Mouse (Mus musculus) heart, adult 8-10 months (tissue): Measurements from ENCODE around the gene 6030445D17Rik. TPM values are rescaled to one million over a fixed set of nuclear protein-coding genes. Genes with fewer than 3 reads are reported as not detected.

Experiments used
- DNase-seq: peaks from one replicate; pipeline ENCODE4 v3.0.0; 2022; ENCODE audit warnings: low spot score
- total RNA-seq, 4 experiments: library from RNA; stranded (reverse); gene quantifications; 2 replicates each; pipeline ENCODE4 v1.2.4; 2022

6030445D17Rik gene
- total RNA-seq, 4 experiments from 2014 or later = 0.24 to 0.60 (median 0.41) TPM; not detected in 1

DNA sequence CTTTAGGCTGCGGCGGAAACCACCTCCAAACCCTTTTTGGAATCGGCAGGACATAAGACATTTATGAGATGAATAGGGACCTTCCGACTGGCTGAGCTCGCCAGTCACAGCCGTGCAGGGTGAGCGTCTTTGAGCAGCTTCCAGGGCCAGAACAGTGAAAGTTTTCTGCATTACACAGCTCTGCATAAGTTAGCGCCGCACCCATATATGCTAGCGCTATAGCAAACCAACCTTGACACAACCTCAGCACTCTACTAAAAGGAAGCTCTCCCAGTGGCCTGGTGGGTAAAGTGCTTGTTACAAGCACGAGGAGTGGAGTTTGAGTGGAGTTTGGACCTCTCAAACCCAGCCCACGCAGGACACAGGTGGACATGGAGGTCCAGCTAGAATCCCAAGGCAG, 2.8 kb upstream of the 6030445D17Rik start:
- no peak for DNase-seq

DNA sequence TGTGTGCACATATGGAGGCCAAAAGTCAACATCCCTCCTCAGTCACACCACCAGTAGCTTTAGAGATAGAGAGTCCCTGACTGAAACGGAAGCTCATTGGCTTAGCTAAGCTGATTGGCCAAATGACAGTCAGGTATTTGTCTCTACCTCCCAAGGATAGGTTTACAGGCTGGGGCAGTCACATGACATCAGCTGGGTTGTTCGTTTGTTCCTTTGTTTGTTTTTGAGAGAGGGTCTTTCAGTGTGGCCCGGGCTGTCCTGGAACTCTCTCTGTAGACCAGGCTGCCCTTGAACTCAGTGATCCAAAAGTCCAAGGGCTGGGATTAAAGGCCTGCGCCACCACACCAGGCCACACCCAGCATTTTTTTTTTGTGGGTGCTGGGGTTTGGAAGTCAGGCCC, 844 bp upstream of the 6030445D17Rik start:
- no peak for DNase-seq

DNA sequence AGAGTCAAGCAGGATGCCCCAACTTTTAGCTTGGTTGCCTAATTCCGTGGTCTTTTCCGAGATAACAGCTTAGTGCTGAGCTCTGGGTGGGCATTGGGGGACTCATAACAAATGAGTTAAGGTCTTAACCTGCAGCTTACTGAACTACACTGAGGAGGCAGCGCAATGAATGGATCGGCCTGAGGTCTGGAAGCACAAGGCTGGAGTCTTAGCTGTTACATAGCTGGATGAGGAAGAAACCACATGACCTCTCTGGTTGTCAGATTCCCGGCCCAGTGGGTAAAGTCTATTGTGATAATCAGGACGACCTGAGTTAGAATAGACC, 327 bp upstream of the 6030445D17Rik start:
- DNase-seq = no peak

DNA sequence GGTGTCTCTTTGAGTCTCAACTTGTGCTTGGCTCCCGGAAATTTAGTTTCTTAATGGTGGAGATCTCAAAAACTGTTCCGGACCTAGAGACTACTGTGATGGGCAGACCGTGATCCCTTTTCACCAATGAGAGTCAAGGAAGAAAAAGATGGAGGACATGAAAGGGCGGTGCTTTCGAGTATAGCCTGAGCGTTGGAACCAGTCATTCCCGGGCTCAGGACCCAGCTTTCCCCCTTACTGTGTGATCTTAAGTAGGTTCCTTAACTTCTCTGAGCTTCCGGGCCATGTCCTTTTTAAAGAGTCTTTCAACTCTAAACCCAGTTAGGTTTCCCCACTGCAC, 759 bp downstream of the 6030445D17Rik start:
- DNase-seq = peak; percentile 61

DNA sequence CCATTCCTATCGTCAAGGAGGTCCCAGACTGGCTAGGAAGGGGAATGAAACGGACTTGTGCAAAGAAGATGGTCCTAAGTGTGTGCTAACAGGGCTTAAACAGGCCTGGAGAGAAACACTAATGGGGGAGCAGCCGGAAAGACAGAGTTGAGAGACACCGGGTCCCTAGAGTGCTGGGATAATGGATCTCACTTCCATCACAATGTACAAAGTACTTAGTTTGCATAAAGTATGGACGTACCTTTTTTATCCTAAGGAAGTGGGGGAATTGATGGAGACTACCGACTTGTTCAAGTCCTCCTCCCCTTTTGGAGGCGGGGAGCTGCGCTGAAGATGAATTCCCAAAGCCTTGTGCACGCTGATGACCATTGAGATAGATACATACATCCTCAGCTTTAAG, 1.4 kb downstream of the 6030445D17Rik start:
- DNase-seq = no peak

DNA sequence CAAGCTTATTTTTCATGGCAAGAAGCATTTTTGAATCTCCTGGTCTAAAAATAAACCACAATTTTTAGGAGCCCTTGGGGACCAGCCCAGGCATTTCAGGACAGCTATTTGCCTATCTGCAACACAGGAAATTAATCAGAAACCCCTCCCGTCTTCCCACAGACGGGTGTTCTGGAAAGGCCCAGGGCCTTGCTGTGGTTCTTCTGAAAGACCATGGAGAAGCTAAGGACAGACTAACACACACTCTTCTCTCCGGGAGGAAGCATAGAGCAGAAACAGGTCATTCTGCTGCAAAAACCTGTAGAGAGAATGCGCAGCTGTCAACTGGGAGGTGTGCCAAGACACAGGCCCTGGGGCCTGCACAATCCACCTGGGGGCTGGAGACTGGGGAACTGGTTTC, 4.2 kb downstream of the 6030445D17Rik start:
- peak; percentile 70 for DNase-seq

DNA sequence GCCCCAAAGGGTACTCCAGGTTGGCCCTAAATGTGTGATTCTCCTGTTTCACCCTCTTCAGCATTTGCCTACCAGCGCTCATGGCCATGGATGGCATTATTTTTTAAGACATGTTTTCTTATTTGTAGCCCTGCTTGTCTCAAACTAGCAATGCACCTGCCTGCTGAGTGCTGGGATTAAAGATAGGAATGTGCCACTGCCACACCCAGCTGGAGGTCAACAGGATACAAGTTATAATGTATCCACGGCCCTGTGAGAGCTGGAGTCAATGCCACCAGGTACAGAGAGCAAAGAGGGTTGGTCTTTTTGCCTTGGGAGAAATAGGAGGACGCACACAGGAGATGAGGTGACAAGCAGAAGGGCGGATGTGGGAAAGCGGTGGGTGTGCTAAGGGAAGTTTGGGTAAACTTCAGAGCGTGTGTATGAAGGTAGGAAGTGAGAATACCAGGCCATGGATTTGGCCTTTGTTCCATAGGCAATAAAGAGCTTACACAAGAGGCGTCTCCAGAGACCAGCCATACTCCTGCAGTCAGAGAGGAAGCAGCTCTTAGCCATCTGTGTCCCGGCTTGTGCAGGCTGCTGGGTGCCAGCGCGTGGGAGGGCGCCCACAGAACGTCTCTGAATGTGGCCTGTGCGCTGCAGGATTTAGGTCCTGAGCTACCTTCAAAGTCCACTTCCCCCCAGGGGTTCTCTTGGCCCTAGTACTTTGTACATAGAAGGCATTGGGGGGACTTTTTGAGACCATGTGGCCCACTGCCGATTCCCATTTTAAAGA, 6.7 kb downstream of the 6030445D17Rik start:
- no peak for DNase-seq

DNA sequence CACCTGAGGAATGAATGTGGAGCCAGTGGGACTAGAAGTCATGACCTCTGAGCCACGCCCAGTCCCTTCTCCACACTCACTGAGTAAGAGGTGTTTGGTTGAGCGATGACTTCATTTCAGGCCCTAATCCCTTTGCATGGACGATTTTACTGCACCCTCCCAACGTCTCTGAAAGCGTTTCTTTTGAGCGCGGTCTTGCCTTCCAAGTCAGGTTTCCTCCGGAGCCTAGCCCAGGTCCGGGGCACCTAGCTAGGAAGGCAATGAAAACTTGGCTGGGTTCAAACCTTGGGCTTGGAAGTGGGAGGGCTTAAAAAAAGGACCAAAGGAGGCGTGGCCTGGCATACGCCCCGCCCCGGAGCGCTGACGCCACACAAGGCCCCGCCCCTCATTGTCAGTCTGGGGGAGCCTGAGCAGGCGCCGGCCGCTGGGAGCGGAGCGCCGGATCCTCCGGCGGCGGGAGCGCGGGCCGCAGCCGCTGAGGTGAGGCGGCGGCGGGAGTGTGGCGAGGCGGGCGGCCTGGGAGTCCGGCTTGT, 7.4 kb downstream of the 6030445D17Rik start, which contains the start of gene Luzp1:
Gene Luzp1, plus strand, starts transcription at position 391 of the 533 bp plus-strand sequence.
- DNase-seq = peak; percentile 96

DNA sequence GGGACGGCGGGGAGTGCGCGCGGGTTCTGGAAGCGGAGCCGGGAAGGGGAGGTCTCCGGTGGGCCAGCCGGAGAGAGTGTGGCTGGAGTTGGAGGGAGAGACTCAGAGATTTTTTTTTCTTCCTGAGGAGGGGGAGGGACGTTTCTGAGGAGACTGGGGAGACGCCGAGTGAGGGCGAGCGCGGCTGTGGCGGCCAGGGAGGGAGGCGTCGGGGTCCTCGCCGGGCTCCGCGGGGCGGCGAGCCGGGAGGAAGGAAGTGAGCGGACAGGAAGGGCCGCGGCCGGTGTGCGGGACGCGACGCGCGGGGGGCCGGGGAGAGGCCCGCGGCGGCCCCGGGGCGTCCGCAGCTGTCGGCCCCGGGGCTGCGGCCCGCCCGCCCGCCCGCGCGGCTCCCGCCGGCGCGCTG, 7.9 kb downstream of the 6030445D17Rik start:
- no peak for DNase-seq

DNA sequence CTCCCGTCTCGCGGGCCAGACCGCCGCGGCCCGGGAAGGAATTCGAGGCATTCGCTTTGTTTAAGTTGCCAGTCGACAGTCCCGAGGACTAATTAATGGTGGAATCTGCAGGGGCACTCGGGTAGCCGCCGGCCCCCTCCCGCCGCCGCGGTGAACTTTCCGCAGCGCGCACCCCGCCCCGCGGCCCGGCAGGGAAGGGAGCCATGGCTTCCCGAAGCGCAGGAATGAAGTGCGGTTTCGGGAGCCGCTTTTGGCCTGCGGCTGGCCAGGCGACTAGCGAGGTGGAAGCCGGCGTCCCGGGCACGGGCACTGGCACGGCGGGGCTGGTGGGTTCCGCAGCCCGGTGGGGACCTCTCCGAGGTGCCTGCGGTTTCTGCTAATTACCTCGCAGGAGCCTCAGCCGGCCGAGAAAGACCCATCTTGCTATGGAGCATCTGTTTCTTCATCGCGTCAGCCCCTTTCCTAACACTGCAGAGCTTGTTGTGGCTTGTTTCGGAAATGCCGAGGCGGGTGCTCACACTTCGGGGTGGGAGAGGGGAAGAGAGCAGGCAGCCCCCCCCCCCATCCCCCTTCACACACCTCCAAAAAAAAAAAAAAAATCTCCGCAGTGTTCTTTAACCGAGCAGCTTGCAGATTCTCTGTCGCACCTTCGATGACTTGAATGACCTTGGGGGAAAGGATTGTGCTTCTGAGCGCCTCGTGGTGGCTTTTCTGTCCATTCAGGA, 8.5 kb downstream of the 6030445D17Rik start:
- DNase-seq = no peak

DNA sequence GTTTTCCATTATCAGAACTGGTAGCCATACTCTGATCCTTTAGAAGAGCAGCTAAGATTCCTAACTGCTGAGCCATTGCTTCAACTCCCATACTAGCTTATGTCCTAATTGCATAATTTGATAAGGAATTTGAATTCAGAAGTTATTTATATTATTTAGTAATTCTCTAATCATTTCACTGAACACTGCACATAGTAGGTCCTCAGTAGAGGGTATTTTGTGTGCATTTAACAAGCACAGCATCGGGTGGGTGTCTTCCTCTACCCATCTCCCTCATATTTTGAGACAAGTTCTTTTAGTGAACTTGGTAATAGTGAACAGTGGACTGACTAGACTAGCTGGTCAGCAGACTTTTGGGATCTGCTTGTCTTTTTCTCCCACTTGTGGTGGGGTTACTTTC, 14.6 kb downstream of the 6030445D17Rik start:
- DNase-seq = no peak

DNA sequence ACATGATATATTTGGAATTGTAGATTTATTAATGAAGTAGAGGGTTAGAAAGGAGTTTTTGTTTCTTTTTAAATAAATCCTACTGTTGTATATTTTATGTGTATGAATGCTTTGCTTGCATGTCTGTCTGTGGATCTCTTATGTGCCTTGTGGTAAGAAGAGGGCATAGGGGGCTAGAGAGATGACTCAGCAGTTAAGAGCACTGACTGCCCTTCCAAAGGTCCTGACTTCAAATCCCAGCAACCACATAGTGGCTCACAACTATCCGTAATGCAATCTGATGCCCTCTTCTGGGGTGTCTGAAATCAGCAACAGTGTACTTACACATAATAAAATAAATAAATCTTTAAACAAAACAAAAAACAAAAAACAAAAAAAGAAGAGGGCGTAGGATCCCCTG, 24.5 kb downstream of the 6030445D17Rik start:
- no peak for DNase-seq

DNA sequence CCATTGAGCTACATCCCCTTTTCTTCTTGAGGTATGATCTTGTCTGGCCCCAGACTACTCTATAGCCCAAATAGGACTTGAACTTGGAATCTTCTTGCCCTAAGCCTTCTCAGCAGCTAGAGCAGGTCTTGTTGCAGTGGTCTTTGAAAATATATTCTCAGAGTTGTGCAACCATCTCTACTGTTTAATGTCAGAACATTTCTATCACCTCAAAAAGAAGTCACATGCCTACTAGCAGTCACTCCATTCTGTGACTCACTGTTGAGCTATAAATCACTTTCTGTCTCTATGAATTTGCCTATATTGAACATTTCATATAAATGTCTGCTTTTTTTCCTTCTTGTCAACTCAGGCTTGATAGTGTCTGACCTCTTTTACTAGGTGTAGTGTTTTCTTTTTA, 33.9 kb downstream of the 6030445D17Rik start:
- no peak for DNase-seq

DNA sequence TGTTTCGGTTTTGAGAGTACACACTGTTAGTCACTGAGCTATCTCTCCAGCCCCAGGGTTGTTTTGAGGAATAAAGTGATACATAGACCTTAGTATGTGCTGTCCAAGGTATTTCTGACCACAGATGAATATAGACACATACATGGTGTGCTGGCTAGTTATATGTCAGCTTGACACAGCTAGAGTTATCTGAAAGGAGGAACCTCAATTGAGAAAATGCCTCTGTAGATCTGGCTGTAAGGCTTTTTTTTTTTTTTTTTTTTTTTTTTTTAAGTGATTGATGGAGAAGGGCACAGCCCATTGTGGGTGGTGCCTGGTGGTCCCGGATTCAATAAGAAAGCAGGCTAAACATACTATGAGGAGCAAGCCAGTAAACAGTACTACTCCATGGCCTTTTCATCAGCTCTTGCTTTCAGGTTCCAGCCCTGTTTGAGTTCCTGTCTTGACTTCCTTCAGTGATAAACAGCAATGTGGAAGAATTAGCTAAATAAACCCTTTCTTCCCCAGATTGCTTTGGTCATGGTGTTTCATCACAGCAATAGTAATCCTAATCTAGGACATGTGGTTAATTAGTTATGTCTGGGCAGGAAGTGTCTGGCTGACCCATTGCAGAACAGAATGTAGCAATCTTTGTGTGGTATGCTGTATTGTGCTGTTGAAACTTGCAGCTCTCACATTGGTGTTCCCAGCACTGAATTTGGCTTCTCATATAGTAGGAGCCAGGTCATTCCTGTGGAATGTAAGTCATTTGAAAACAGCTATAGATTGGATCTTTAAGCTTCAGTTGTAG, 43.6 kb downstream of the 6030445D17Rik start:
- no peak for DNase-seq

DNA sequence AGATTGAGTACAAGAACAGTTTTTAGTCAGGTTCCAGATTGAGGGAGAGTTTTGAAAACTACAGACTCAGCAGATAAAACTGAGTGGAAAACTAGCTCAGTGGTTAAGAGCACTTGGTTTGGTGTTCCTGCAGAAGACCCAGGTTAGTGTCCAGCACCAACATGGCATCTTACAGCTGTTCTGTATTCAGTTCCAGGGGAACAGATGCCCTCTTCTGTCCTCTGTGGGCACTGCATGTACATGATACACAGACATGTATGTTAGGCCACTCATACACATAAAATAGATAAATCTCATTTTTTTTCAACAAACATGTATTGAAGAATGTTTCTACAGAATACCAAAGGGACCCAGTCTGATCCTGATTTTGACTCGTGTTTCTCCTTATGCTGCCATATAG, 47.8 kb downstream of the 6030445D17Rik start:
- no peak for DNase-seq

DNA sequence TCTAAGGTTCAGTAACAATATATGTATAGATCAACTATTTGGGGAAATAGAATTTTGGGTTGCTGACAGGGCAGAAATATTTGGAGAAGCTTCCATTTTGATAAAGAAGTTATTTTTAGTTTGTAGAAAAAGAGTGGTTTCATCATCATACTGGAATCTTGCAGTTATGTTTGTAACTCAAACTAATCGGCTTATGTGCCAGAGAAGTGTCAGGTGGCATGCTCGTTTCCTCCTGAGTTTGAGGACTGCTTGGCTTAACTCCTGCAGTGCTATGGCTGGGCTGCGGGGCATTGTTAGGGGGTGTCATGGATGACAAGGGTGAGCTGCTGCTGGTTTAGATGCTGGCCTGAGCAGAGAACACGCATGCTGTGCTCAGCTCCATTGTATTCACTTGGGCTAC, 49.7 kb downstream of the 6030445D17Rik start:
- no peak for DNase-seq

DNA sequence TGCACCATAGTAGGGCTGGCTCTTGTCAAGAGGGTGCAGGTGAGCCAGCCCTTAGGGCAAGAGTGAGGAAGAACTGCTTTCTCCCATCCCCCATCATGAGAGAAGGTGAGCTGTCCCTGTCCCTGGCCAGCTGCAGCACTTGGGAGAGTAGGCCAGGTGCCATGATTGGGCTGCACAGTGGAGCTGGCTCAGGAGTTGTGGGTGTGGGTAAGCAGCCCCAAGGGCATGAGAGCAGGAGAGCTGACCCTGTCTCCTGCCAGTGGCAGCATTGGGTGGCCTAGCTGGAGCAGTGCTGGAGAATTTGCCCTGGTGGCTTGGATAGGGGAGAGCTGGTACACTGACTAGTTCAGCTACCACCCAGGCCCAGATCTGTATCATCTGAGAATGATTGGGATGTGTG, 50.9 kb downstream of the 6030445D17Rik start:
- DNase-seq = no peak

Other genes with a start within 250 kb of the 6030445D17Rik start
- gene Tcea3, start 214.5 kb upstream of the 6030445D17Rik start, total RNA-seq = 100 to 1,000 TPM; 142 to 162 (median 148) TPM
- gene Zfp46, start 177.6 kb upstream of the 6030445D17Rik start, total RNA-seq = 10 to 100 TPM; 31.3 to 46.4 (median 39.0) TPM
- 10 to 100 TPM; 34.6 to 47.6 (median 41.4) TPM for gene Hnrnpr, start 151.3 kb upstream of the 6030445D17Rik start, total RNA-seq
- not detected for gene Htr1d, start 38.7 kb upstream of the 6030445D17Rik start, total RNA-seq
- 10 to 100 TPM; 28.3 to 48.0 (median 38.1) TPM for gene Luzp1, start 7.5 kb downstream of the 6030445D17Rik start, total RNA-seq
- 10 to 100 TPM; 24.3 to 27.0 (median 26.4) TPM for gene Kdm1a, start 140.5 kb downstream of the 6030445D17Rik start, total RNA-seq
- not detected for gene Tex46, start 148.2 kb downstream of the 6030445D17Rik start, total RNA-seq
- under 1 TPM in 1 of 4 experiments, not detected in 3; 0.09 TPM for gene Lactbl1, start 160.4 kb downstream of the 6030445D17Rik start, total RNA-seq